Mouse (Mus musculus) stomach, postnatal 0 days (tissue): Measurements from ENCODE around the gene Xirp2.

Experiments
- CTCF ChIP-seq: IDR thresholded peaks from 2 replicates; pipeline ENCODE4 v1.5.1; 2016; ENCODE audit warnings: antibody characterized with exemption, low read depth, mild to moderate bottlenecking, moderate library complexity
- EP300 ChIP-seq: optimal IDR thresholded peaks from 2 replicates; pipeline ENCODE3; 2016; ENCODE audit warnings: antibody characterized with exemption

DNA sequence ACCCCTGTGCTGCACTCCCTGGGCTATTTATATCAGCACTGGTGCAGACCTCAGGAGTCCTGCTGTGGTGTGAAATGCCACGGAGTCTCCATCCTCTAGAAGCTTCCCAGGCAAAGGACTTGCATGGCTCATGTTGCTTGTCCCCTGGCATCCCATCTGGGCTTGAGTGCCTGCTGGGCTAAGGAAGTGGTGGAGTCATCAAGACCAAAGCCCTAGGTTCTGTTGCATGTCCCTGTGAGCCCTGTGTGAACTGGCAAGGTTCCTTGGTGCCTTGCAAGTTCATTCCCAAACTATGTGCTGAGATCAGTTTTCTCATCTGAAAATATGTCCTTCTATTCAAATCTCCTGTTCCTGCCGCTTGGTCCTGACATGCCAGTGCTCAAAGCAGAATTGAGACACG lies 35.2 kb downstream of the Xirp2 start:
- TF ChIP-seq CTCF: no peak
- no peak for TF ChIP-seq EP300
